Mouse (Mus musculus): Measurements from ENCODE around the gene Atg9a. TPM values are rescaled to one million over a fixed set of nuclear protein-coding genes. Genes with fewer than 3 reads are reported as not detected.

Gene Atg9a
- total and polyA plus RNA-seq, 2 experiments from 2014 or later, result 28.5 to 99.6 TPM

DNA sequence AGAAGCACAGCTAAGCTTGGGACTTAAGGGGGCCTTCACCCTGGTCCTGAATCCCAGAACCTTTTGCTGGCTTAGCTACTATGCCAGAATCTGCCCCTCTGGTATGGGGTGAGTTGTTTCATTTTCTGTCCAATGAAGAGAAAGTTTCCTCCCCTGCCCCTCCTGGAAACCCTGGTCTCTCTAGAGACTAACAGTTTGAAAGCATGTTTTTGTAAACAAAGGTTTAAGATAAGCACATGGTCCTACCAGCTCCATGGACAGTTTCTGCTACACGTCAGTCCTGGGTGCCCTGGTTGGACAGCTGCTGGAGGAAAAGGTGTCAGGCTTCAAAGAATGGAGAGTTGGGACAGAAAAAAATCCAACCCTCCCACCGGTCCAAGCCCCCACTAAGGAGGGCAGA is 1.4 kb downstream of the Atg9a start:
- Histone ChIP-seq H3K4me1 (ENCODE audit: control insufficient read depth, insufficient read depth) (peaks cover 18% of the 10 kb centered on the region), H3K4me3 (ENCODE audit: low read depth, low read length) (no peak overlapping the region), H3K9ac (replicated peaks; ENCODE audit: low read depth, low read length) (peak overlapping the region; percentile 1; the same call in 1 of the 2 replicates), H3K27ac (ENCODE audit: low read depth) (no peak overlapping the region), H3K4me2 (ENCODE audit: low read depth, low read length) (0 out of 2 replicates have a peak overlapping the region, but pooled peaks have one; percentile 86), H3K36me3 (replicated peaks; ENCODE audit: control insufficient read depth, insufficient read depth, low read length) (peaks cover 33% of the 10 kb centered on the region), H3K9me3 (replicated peaks; ENCODE audit: control insufficient read depth, low read length) (no peaks in the 10 kb centered on the region), H3K27me3 (ENCODE audit: control insufficient read depth, insufficient read depth, low read length) (no peaks in the 10 kb centered on the region)
- ATAC-seq (ENCODE audit: insufficient read depth, low read depth), result no peak
- WGBS, result 44% methylated on average over 2 of the region's 2 CpGs
- DNase-seq (ENCODE audit: low spot score), result no peak
- TF ChIP-seq EP300 (IDR thresholded peaks at IDR 0.05; ENCODE audit: low read depth), result no peak
- TF ChIP-seq CTCF (IDR thresholded peaks at IDR 0.05; ENCODE audit: low read depth), result no peak

DNA sequence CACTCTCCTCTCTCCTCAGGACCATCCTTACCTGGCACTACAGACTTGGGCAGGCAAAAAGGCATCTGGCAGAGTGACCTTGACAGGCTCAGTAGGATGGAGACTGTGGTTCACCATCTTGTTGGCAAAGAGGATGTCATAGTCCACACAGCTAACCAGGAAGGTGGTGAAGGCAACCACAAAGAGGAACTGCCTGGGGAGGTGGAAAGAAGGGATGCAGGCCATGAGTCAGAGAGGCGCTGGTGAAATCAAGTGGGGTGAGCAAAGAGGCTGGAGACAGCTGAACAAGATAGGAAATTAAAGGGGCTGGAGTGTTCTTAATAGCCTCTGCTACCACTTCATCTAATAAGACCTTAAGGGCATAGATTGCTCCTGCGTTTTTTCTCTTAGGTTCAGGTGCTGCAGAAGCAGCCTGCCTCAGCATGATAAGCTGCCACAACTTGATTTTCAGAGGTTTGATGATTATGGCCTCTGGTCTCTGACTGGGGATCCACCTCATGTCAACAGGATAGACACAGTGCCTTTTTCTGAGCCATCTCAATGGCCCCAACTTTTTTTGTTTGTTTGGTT is 4.0 kb downstream of the Atg9a start:
- WGBS, result 74% methylated on average over 2 of the region's 2 CpGs
- ATAC-seq (ENCODE audit: insufficient read depth, low read depth), result no peak
- peaks cover 50% of the 10 kb centered on the region for H3K36me3 ChIP-seq (replicated peaks; ENCODE audit: control insufficient read depth, insufficient read depth, low read length)

DNA sequence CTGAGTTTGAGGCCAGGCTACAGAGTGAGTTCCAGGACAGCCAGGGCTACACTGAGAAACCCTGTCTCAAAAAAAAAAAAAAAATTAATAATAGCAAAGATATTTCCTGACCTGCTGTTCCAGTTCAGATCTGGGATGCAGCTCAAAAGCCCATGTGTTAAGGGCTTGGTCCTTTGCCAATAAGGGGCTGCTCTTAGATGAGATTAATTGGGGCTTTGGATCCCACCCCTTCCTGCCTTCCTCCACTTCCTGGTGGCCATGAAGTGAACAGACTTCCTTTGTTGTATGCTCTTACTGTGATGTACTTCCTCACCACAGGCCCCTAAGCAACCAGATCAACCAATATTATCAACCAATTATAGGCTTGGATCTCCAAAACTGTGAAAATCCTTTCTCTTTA is 4.9 kb downstream of the Atg9a start:
- TF ChIP-seq EP300 (IDR thresholded peaks at IDR 0.05; ENCODE audit: low read depth) (no peak), CTCF (IDR thresholded peaks at IDR 0.05; ENCODE audit: low read depth) (no peak)
- H3K4me2 ChIP-seq (ENCODE audit: low read depth, low read length), result no peak overlapping the region
- H3K27ac ChIP-seq (ENCODE audit: low read depth), result no peak overlapping the region
- no peak for DNase-seq (ENCODE audit: low spot score)
- no peak overlapping the region for H3K9ac ChIP-seq (replicated peaks; ENCODE audit: low read depth, low read length)
- no peak overlapping the region for H3K4me3 ChIP-seq (ENCODE audit: low read depth, low read length)
- peaks cover 59% of the 10 kb centered on the region for H3K36me3 ChIP-seq (replicated peaks; ENCODE audit: control insufficient read depth, insufficient read depth, low read length)
- no peaks in the 10 kb centered on the region for H3K27me3 ChIP-seq (ENCODE audit: control insufficient read depth, insufficient read depth, low read length)
- no peaks in the 10 kb centered on the region for H3K9me3 ChIP-seq (replicated peaks; ENCODE audit: control insufficient read depth, low read length)
- H3K4me1 ChIP-seq (ENCODE audit: control insufficient read depth, insufficient read depth), result peaks cover 8% of the 10 kb centered on the region
- no peak for ATAC-seq (ENCODE audit: insufficient read depth, low read depth)

More for the DNA sequence above, 4.0 kb downstream of the Atg9a start:
- no peak for DNase-seq (ENCODE audit: low spot score)
- Histone ChIP-seq H3K27me3 (ENCODE audit: control insufficient read depth, insufficient read depth, low read length) (no peaks in the 10 kb centered on the region), H3K9me3 (replicated peaks; ENCODE audit: control insufficient read depth, low read length) (no peaks in the 10 kb centered on the region), H3K27ac (ENCODE audit: low read depth) (no peak overlapping the region), H3K4me1 (ENCODE audit: control insufficient read depth, insufficient read depth) (peaks cover 12% of the 10 kb centered on the region), H3K9ac (replicated peaks; ENCODE audit: low read depth, low read length) (no peak overlapping the region), H3K4me2 (ENCODE audit: low read depth, low read length) (no peak overlapping the region), H3K4me3 (ENCODE audit: low read depth, low read length) (no peak overlapping the region)
- TF ChIP-seq EP300 (IDR thresholded peaks at IDR 0.05; ENCODE audit: low read depth), result no peak

DNA sequence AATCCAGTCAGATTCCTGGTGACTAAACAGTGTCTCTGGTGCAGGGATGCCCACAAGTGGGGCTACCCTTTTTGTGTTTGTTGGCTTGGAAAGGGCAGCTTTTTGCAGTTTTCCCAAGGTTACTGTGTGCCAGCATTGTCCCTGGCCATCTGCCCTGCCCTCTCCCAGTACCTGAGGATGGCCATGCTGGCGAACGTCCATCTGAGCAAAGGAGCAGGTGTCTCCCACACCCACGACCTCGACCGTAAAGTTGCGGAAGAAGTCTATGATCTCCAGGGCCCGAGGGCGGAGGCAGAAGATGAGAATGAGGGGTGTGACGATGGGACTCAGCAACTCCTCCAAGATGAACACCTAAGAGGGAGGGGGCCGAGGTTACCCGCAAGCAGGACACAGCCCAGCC is 6.5 kb downstream of the Atg9a start:
- H3K4me3 ChIP-seq (ENCODE audit: low read depth, low read length), result no peak overlapping the region
- H3K9ac ChIP-seq (replicated peaks; ENCODE audit: low read depth, low read length), result no peak overlapping the region
- H3K27me3 ChIP-seq (ENCODE audit: control insufficient read depth, insufficient read depth, low read length), result no peaks in the 10 kb centered on the region
- ATAC-seq (ENCODE audit: insufficient read depth, low read depth), result no peak
- DNase-seq (ENCODE audit: low spot score), result no peak
- no peak for TF ChIP-seq CTCF (IDR thresholded peaks at IDR 0.05; ENCODE audit: low read depth)
- no peak for TF ChIP-seq EP300 (IDR thresholded peaks at IDR 0.05; ENCODE audit: low read depth)
- 93% methylated on average over 11 of the region's 11 CpGs for WGBS
- H3K4me2 ChIP-seq (ENCODE audit: low read depth, low read length), result no peak overlapping the region
- H3K9me3 ChIP-seq (replicated peaks; ENCODE audit: control insufficient read depth, low read length), result no peaks in the 10 kb centered on the region
- H3K27ac ChIP-seq (ENCODE audit: low read depth), result no peak overlapping the region
- peaks cover 67% of the 10 kb centered on the region for H3K36me3 ChIP-seq (replicated peaks; ENCODE audit: control insufficient read depth, insufficient read depth, low read length)
- no peaks in the 10 kb centered on the region for H3K4me1 ChIP-seq (ENCODE audit: control insufficient read depth, insufficient read depth)

DNA sequence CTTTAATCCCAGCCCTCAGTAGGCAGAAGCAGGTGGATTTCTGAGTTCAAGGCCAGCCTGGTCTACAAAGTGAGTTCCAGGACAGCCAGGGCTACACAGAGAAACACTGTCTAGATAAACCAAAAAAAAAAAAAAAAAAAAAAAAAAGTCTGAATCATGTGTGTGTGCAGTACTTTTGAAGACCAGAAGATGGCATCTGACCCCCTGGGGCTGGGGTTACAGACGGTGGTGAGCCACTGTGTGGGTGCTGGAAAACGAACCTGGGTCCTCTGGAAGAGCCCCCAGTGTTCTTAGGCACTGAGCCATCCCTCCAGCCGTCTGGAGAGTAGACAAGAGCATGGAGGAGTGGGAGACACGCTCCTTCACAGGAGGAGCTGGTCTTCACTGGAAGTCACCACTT is 9.8 kb downstream of the Atg9a start:
- H3K4me3 ChIP-seq (ENCODE audit: low read depth, low read length), result no peak overlapping the region
- WGBS, result 78% methylated on average over 4 of the region's 4 CpGs
- peaks cover 61% of the 10 kb centered on the region for H3K36me3 ChIP-seq (replicated peaks; ENCODE audit: control insufficient read depth, insufficient read depth, low read length)
- H3K27me3 ChIP-seq (ENCODE audit: control insufficient read depth, insufficient read depth, low read length), result no peaks in the 10 kb centered on the region
- peaks cover 9% of the 10 kb centered on the region; the same call in 1 of the 2 replicates for H3K4me1 ChIP-seq (ENCODE audit: control insufficient read depth, insufficient read depth)
- DNase-seq (ENCODE audit: low spot score) (no peak), ATAC-seq (ENCODE audit: insufficient read depth, low read depth) (no peak)
- no peak overlapping the region for H3K4me2 ChIP-seq (ENCODE audit: low read depth, low read length)
- TF ChIP-seq CTCF (IDR thresholded peaks at IDR 0.05; ENCODE audit: low read depth) (no peak; the same call in 1 of the 2 replicates), EP300 (IDR thresholded peaks at IDR 0.05; ENCODE audit: low read depth) (no peak)
- H3K9ac ChIP-seq (replicated peaks; ENCODE audit: low read depth, low read length), result no peak overlapping the region
- H3K27ac ChIP-seq (ENCODE audit: low read depth), result no peak overlapping the region
- H3K9me3 ChIP-seq (replicated peaks; ENCODE audit: control insufficient read depth, low read length), result no peaks in the 10 kb centered on the region

DNA sequence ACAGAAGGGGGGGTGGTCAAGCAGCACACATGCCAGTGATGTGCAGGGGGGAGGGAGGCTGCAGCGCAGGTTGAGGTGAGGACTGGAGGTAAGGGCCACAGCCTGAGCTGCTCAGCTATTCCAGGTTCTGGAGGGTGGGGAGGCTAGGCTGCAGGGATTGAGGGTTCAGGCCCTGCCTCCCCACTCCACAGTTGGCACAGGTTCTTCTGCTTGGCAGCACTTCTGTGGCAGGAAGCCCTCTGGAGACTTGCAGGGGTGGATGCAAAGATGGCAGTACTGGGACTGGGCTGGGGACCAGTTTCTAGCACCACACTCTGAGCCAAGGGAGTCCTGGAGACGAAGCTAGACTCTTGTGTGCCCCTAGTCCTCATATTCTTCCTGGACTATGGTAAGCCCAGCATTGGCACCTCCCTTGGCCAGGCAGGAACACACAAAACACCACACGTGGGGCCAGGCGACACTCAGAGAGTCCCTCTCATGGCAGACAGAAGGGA is 10.6 kb downstream of the Atg9a start:
- H3K27me3 ChIP-seq (ENCODE audit: control insufficient read depth, insufficient read depth, low read length), result no peaks in the 10 kb centered on the region
- peaks cover 9% of the 10 kb centered on the region; the same call in 1 of the 2 replicates for H3K4me1 ChIP-seq (ENCODE audit: control insufficient read depth, insufficient read depth)
- TF ChIP-seq EP300 (IDR thresholded peaks at IDR 0.05; ENCODE audit: low read depth) (no peak), CTCF (IDR thresholded peaks at IDR 0.05; ENCODE audit: low read depth) (no peak)
- no peak for DNase-seq (ENCODE audit: low spot score)
- H3K9me3 ChIP-seq (replicated peaks; ENCODE audit: control insufficient read depth, low read length), result no peaks in the 10 kb centered on the region
- peaks cover 55% of the 10 kb centered on the region for H3K36me3 ChIP-seq (replicated peaks; ENCODE audit: control insufficient read depth, insufficient read depth, low read length)
- no peak overlapping the region for H3K4me2 ChIP-seq (ENCODE audit: low read depth, low read length)
- no peak for ATAC-seq (ENCODE audit: insufficient read depth, low read depth)
- H3K9ac ChIP-seq (replicated peaks; ENCODE audit: low read depth, low read length), result no peak overlapping the region
- no peak overlapping the region for H3K4me3 ChIP-seq (ENCODE audit: low read depth, low read length)
- H3K27ac ChIP-seq (ENCODE audit: low read depth), result no peak overlapping the region
- WGBS, result 80% methylated on average over 4 of the region's 4 CpGs
